Mouse (Mus musculus) urinary bladder, adult 2 months (tissue): Measurements from ENCODE around the gene Magi2. TPM values are rescaled to one million over a fixed set of nuclear protein-coding genes. Genes with fewer than 3 reads are reported as not detected.

Experiments
- DNase-seq: peaks from one replicate; pipeline ENCODE4 v3.0.0; 2022; ENCODE audit warnings: low spot score
- polyA plus RNA-seq: library from polyadenylated mRNA; depleted of rRNA; stranded (reverse); fragments of >200 nt; gene quantifications from 2 replicates; pipeline ENCODE4 v1.2.3, GENCODE M21; 2012

The Magi2 gene
- polyA plus RNA-seq, 1 experiment = 1.8 TPM

DNA sequence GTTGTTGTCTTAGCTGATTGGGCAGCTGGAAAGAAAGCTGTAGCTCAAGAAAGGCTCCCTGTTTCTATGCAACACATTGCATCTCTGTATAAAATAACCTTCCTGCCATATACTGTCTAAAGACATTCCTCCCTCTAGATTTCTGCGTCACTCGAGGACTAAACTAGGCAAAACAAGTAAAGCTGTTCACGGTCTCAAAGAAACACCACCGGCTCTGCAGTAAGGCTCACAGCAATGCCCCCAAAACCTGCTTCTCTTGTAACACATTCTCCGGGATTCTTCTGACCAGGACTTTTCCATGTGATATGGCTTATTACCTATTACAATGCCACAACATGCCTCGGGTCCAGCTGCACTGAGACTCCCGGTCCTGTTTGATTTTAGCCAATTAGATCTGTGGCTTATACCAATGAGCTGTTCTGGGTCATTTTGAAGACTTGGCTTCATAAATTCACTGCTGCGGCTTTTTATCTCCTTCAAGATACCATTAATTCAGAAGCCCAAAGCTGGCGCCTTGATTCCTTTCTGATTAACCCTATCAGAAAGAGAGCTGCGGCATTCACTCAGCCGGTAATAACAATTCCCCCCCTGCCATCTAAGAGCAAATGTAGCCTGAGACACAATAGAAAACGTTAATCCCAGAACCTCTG lies 520.2 kb downstream of the Magi2 start:
- no peak for DNase-seq

DNA sequence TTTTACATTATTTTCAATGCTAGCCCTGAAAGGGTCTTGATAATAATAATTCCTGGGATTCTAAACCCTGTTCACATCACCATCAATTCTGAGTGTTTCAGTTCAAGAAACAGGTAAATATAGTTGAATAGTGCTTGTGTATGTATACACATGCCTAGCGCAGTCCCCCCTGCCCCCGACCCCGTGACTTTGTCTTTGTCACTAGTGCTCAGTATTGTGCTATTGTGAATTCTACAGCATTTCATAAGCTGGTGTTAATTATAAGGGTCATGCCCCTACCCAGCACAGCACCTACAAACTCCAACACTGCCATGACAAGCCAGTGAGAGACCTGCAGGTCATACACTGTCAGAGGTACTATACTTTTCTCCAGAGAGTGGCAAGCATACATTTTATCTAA lies 520.8 kb downstream of the Magi2 start:
- DNase-seq = no peak

DNA sequence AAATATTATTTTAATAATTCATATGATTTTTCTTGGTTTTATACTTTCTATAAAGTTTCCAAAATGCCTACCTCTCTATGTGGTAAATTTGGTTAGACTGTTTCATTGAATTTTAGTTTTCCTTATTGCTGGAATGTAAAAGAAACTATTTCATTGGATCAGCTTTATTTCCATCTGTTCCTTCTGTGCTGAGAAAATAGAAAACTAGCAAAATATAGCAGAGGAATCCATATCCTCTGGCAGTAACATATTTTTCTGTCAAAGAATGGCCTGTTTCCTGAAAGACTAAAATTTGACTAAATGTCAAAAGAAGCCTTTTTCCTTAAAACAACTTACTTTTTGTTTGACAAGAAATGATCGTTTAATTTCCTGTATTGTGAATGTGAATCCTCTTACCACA lies 552.4 kb downstream of the Magi2 start:
- DNase-seq = no peak

DNA sequence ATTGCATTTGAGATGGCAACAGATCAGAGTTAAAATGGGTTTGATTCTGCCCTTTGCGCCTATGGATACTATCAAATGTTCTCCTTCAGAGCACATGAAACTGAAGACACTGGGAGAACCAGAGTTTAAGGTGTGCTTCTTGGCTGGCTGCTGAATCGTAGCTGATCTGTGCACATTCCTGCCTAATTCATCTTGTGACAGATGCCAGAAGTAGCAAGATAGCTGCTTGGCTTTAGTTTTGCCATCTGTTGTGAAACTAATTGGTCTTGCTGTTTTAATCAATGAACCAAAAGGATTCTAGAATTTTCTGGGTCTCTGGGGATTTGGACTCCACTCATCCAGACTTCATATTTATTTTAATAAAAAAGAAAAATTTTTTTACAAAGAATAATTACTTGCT lies 553.2 kb downstream of the Magi2 start:
- no peak for DNase-seq

DNA sequence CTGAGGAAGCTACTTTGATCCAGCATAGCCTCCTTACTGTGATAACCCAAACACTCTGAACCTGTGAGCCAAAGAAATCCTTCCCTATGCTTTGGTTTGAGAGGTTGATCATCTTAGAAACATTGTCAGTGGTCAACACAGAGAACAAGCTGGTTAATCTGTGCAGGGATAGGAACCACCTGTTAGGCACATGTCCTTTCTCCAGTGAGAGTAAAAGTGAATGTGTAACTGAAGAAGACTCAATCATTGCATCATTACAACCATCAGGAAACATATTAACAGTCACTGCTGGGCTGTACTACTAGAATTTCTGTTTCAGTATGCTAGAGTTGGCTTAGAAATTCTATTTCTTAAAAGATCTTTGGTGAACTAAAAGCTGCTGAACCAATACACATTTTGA lies 558.5 kb downstream of the Magi2 start:
- DNase-seq = no peak

DNA sequence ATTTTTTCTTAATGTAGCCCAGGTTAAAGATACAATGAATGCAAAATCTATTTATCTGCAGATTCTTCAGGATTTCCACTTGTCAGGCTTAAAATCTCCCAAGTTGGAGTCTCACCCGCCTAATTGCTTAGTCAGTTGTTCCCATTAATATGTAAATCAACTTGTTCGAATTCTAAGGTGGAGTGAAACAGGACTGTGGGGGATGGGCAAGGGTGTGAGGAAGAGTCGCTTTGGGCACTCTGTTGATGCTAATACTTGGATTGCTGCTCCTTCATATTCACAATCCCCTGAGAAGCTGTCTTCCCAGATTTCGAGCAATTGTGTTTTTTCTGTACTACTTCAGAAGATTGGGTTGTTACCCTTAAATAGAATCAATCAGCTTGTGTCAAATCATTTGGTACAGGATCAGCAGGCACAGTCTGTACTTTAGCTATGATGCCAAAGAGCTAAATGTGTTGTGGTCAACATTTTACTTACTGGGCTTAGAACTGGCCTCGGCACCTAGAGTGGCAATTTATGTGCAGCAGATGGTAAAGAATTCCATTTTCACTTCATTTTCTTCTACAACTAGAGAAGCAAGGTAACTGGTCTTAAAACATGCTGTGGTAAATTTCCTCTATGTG lies 560.8 kb downstream of the Magi2 start:
- no peak for DNase-seq

DNA sequence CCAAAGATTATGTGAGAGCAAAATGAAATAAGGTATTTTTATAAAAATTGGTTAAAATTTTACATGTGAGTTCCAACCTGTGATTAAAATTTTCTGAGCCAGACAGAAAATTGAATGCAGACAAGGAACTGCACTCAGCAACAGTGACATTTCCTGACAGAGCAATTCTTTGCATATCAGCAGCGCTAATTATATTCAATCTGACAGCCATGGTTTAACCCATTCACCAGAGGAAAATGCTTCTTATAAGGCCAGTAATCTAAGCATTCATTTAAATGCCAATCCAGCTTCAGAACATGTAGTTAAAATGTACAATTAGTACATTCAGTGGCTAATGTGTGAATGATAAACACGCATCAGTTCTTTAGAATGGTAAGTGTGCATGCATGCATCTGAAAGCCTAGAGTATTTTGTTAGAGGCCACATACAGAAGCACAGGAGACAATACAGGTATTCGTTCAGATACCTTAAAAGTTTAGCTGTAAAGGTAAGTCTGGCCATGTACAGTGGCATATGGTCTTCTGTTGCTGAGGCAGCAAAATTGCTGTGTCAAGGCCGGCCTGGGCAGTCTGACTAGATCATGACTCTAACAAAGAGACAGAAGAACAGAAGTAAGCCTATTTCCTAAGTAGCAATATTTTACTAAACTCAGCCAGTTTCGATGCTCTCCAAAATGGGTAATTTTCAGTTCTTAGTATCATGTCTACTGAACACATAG lies 576.4 kb downstream of the Magi2 start:
- DNase-seq = no peak

DNA sequence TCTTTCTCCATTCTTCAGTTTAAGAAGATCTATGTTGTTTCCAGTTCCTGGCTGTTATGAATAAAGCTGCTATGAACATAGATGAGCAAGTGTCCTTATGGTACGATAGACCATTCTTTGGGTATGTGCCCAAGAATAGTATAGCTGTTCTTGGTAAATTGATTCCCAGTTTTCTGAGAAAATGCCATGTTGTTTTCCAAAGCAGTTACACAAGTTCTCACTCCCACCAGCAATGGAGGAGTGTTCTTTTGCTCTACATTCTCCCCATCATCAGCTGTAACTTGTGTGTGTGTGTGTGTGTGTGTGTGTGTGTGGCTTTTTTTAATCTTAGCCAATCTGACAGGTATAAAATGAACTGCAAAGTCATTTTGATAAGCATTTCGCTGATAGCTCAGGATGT lies 595.7 kb downstream of the Magi2 start:
- DNase-seq = no peak

DNA sequence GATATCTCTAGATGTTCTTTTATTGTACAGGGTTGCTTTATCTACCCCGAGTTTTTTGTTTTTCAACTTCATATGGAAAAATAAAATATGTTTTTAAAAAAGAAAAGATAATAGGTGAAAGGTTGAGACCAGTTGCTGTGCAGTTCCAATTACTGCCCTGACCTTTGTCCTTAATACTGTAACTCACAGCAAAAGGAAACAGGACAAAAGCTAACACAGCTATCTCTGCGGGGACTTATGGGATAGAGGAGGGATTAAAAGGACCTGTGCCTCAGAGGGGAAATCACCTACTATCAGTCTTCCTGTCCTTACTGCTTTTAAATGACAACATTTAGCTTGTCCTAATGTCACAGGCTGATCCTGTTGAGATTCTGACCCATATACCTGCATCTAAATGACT lies 599.1 kb downstream of the Magi2 start:
- no peak for DNase-seq

DNA sequence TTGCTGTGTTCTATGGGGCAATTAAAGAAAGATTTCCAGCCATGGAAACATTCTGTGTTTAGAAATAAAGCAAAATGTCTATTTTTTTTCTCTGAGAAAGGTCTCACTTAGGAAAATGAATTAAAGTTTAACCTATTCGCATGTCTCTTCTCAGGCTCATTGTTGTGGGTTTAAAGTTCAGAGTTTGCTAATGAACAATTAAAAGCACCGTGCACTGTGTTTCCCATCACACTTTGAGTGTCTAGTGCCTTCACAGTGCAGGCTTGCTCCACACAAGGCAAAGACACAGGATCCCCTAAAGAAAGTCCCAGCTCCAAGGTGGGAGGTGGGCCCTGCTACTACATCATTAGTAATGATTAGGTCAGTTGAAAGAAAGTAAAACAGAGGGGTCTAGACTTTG lies 602.5 kb downstream of the Magi2 start:
- no peak for DNase-seq

DNA sequence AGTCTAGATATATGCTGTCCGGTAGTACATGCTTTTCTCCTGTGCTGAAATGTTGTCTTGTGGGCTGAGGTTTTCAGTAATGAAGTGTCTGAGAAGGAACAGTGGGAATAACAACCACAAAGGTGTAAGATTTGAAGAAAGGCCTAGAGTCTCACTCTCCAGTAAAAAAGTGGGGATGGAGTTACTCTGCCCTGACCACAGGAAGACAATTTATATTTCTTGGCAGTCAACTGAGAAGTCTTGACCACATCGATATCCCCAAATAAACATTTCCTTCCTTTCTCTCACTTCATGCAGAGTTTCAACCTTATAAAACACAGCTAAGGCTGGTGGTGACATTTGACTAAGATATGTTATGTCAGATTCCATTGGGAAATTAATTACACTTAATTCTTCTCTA lies 636.0 kb downstream of the Magi2 start:
- no peak for DNase-seq

DNA sequence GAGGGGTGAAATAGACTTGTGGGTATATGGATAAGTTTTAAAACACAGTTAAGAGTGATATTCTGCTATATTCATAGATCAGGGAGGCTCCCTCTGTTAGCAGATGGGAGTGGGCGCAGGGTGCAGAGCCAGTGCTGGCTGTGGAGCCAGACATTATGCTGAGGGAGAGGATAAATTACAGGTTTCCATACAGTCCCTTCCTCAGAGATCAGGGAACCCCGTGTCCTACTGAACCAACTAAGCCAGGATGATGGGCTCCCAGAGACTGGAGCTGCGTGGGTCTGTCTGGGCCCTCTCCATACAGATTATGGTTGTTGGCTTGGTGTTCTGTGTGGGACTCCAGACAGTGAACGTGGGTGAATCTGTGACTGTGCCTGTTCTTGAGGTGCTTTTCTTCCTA lies 643.6 kb downstream of the Magi2 start:
- no peak for DNase-seq

DNA sequence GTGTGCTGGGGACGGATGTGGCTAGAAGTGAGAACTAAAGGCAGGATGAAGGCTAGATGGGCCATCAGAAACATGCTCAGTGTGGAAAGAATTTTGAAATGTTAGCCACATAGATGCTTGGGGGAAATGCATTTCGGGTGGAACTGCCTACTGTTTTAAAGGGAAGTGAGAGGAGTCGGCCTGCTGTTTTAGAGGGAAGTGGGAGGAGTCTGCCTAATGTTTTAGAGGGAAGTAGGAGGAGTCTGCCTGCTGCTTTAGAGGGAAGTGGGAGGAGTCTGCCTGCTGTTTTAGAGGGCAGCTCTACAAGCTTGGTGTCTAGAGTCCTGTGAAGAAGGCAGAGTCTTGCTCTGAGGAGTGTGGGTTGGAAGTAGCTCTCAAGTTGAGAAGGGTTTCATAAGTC lies 664.9 kb downstream of the Magi2 start:
- no peak for DNase-seq

DNA sequence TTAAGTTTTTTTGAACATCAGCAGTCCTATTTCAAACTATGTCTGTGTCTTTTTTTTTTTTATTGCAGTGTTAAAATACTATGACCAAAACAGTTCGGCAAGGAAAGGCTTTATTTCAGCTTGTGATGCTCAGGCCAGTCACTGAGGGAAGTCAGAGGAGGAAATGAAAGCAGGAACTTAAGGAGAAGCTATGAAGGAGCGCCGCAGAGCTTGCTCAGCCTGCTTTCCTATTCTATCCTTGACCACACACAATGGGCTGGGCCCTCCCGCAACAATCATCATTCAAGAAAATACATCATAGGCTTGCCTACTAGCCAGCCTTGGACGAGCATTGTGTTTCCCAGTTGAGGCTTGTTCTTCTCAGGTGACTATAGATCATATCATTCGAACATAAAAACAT lies 669.1 kb downstream of the Magi2 start:
- no peak for DNase-seq

DNA sequence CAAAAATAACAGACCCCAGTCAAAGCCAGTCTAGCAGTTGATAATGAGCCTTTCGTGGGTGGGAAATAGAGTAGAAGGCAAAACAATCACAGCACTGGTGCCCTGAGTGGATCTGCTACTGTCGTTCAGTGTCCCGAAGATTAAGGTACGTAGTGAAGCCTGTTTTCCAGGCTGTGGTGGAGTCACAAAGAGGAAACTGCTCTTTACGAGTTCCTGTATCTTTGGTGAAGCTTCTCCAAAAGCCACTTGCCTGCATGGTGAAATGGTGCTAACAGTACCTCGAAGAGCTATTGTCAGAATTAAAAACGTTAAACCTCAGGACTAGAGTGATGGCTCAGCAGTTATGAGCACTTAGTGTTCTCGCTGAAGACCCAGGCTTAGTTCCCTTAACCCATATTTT lies 674.8 kb downstream of the Magi2 start:
- DNase-seq = no peak

DNA sequence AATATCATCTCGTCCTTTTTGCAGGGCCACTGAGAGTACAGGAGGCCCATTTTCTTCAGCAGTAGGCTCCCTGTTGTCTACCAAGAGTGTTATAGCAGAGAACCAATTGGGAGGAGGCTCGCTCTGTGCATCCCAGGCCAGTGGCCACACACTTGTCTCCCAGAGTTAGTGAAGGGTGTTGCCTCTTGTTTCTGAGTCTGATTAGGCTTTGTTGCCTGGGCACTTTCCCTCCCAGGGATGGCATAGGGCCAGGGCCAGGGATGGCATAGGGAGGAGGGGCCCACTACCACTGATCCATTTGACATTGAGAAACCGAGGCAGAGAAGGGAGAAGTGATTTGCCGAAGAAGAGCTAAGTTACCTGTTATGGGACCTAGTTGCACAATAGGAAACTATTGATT lies 679.8 kb downstream of the Magi2 start:
- no peak for DNase-seq

DNA sequence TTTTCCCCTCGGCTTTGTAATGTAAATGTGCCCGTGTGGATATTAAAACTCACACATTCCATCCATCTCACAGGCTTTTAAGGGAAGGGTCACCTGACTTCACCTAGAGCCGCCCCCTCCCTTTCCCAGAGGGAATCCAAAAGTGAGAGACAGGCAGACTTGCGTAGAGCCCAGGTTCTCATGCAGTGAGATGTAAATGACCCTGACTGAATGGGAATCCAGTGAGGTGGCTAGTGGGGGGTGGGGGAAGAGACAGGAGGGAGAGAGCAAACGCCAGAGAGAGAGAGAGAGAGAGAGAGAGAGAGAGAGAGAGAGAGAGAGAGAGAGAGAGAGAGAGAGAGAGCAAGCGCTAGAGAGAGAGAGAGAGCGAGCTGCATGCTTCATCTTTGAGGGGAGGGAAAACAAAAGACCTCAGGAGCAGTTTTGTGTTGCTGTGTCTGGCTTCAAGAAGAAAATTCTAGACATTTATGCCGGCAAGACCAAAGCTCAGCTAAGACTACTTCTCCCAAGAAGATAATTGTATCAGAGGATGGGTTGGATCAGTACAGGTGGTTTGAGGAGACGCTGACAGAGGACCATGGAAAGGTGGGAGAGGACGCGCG lies 680.6 kb downstream of the Magi2 start:
- DNase-seq = no peak

DNA sequence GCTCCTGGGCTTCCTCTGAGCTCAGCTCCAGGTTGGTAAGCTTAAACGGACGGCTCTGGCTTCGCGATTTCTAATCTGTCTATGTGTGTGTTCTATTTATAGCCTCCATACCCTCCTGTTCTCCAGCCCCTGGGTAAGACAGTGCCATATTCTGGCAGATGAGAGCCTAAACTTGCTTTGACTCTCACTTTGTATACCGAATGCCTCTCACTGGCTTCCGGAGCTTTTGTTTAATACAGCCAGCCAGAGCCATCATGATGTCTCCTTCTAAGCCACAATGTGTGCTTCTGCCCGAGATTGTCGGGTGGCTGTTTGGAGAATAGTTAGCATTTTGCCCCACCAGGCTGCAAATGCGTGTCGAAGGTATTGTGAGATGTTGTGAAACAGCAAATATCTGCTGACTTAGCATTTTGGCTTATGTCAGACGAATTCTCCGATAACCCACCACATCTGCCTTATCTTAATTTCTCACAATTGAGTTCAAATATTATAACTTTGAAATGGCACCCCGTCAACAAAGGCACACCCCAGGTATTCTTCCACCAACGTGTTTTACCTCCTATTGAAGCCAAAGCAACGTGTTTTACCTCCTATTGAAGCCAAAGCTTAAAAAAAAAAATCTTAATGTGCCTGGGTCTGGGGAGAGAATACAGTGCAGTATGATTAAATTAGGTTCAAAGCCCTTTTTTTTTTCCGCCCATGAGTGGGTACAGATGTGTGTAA lies 681.3 kb downstream of the Magi2 start:
- DNase-seq = no peak

DNA sequence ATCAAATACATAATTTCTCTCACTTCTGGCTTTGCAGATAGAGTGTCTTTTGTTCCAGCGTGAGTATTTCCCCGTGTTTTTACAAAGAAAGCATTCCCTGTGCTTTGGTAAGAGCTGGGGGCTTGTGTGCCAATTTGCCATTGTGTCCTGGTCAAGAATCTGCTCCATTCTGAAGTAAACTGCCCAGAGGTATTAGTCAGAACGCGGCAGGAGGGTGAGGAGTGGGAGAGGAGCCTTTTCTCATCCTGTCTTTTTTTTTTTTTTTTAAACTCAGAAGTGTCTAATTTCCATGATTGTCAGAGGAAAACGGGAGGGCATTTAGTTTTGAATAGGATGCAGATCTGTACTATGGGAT lies 681.8 kb downstream of the Magi2 start:
- DNase-seq = no peak

DNA sequence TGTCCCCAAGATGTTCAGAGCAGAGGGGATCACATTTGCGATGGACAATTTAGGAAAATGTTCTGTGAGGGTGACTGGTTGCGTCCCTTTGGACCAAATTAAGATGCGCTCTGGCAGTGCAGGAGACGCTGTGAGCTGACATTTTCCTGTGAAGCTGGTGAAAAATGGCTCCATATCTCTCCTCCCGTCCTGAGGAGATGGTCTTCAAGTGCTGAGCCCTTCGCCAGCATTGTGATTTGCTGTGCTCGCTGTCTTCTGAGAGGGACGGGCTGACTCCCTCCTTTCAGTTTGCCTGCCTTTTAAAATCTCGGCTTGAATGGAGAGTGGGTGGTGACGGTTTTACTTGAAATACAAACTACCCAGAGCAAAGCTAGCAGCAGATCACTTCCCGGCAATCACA lies 682.2 kb downstream of the Magi2 start:
- no peak for DNase-seq

DNA sequence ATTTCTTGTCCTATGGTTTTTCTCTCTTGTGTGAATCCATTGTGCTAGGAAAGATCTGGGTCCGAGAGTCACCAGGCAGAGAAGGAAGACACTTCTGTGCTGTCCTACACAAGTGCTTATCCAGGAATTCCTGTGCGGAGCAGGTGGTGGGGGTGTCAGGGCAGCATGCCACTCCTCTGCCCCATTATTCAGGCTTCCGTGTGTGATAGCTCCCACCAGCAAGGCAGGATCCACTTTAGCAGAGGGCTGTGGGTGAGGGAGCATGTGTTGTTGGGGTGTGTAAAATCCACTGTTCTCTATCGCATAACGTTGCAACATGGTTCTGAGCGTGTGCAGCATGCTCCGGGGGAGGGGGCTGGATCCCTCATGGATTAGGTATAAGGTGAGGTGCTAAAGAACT lies 682.8 kb downstream of the Magi2 start:
- no peak for DNase-seq

DNA sequence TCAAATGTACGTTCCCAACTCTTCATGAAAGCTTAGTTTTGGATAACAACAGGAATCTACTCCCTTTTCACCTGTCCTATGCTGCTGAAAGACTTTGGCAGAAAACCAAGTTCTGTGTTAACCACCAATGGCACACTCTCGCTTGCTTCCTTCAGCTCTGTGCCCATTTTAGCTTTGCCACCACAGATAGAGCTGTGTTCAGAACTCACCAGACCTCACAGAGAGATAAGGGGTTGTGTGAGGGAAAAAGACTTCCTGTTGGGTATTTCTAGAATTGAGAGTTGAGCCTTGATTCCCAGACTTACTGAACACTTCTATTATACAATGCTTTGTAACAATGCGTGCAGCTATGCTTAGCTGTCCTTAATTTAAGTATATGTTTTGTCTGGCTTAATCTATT lies 705.3 kb downstream of the Magi2 start:
- no peak for DNase-seq

DNA sequence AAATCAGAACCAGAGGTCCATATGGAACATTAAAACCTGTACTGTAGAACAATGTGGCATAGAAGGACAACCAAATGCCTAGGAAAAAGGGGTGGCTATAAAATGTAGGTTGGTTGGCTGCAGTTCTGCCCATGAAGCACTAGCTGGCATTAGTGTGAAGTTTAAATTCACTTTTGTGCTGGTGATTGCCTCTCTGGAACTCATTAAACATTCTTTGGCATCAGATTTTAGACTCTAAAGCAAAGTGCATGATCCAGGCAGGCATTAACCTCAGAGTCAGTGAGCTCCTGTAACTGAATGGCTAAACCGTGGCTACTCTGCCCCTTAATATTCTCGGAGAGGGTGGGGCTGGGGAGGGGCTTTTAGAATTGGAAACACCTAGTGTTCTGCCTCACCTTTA lies 706.4 kb downstream of the Magi2 start:
- DNase-seq = no peak
